Mouse (Mus musculus) liver, postnatal 0 days (tissue): Measurements from ENCODE around the gene Pheta2.

ENCODE experiments used
- CTCF ChIP-seq: sonication (generic); IDR thresholded peaks from 2 replicates; pipeline ENCODE4 v1.5.1; 2016; ENCODE audit warnings: antibody characterized with exemption, low read depth
- EP300 ChIP-seq: IDR thresholded peaks from 2 replicates; pipeline ENCODE4 v1.6.1; 2016; ENCODE audit warnings: antibody characterized with exemption, low read depth, mild to moderate bottlenecking

DNA sequence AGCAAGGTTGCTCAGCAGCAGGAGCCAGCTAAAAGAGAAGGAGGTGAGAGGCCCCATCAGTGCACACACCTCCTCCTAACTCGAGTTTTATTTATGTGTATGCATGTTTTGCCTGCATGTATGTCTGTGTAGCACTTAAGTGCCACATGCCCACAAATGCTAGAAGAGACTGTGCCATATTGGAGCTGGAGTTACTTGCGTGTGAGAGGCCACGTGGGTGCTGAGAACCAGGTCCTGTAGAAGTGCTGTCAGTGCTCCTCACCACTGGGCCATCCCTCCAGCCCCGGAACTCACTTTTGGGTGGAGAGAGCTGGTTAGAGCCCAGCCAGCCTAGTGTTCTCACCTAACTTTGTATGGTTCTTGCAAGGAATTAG, 8.5 kb downstream of the Pheta2 start:
- TF ChIP-seq CTCF (no peak), EP300 (no peak)
